Mouse (Mus musculus): ENCODE data around the gene Usp32.
"Not testable (repeated sequence)": the region's sequence is repeated elsewhere in the genome, so short reads cannot be mapped to it uniquely, and the experiment has no call there.

The Usp32 gene

DNA sequence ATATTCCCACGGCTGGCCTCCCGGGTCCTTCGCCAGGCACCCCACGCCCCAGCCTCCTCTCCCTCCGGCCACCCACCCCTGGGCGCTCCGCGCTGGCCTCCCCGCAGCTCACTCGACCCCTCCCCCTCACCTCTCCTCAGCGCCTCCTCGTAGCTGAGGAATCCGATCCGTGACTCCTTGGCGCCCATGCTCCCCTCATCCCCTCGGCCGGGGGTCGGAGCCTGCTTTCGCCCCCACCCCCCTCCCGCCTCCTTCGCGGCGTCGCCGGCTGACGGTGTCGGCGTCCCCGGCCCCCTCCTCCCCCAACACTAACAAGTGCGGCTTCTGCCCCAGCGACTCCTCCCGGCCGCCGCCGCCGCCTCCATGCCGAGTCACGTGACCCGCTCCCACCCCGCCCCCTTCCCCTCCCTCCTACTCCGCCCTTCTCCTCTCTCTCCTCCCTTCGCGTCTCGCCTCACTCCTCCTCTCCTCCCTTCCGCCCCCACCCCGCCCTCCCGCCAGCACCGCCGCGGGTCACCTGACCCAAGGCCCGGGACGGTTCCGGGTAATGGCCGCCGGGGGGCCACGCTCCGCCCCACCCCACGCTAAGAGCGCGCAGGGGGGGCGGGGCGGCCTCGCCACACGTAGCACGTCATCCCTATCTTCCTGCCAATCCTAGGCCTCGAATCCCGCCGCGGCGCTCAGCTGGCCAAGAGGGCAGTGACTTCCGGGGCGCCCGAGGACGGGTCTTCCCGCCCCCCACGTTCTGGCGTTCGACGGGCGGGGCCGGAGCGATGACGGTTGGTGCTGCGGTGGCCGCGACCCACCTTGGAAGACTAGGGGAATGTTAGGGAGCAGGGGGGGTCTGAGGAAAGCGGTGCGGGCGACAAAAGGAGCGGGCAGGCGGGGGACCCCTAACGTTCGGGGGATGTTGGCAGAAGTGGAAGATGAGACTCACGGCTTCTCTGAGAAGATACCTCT lies at the start of gene Usp32:
TSS of gene Usp32 (minus strand) at position 581 of the 960 bp plus-strand sequence.
- DNase-seq = peak; percentile 97 to 98

DNA sequence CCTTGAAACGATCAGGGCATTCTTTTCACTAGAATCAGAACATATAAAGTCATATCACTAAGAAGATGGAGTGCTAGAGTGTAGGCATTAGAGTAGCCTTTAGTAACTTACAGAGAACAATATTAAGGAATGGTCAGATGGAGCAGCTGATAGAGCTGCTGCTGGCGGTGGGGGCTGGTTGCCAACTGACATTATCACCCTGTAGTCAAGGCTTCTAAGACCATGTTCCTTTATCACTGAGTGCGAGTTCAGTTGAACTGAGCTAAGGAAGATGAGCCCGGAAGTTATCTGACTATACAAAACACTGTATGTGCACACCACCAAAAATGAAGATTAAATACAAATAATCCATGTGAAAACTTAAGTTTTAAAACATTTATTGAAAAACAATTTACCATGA lies 49.1 kb upstream of the Usp32 start:
- DNase-seq = no peak

DNA sequence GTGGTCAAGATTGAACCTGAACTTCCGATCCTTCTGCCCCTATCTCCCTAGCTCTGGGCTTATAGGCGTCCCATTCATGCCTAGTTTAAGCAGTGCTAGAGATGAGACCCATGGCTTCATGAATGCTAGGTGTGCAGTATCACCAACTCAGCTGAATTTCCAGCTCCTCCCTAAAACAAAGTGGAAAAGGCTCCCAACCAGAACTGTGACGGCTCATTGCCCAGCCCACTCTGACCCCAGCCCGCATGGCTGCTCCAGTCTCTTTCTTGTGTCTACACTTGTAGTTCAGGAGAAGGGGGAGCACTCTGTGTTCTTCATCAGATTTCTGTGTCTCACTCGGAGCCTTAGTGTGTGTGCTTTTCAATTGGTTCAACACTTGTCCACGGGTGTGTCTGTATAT lies 44.9 kb upstream of the Usp32 start:
- peak in 1 of 2 experiments; percentile 5 for DNase-seq

DNA sequence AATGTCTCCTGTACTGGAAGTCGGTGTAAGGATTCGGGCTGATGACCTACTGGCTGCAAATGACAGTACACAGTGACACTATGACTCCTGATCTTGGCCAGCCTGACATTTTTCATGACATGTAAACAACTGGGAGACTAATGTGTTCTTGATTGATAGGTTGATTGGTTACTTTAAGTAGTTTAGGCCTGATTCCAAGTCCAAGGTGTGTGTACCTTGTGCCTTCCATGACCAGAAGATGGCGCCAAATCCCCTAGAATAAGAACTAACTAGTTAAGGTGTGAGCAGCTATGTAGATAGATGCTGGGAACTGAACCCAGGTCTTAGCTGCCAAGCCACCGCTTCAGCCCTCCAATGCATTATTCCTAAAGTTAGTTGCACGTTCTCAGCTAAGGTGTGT lies 44.1 kb upstream of the Usp32 start:
- DNase-seq = peak; percentile 65 to 78

DNA sequence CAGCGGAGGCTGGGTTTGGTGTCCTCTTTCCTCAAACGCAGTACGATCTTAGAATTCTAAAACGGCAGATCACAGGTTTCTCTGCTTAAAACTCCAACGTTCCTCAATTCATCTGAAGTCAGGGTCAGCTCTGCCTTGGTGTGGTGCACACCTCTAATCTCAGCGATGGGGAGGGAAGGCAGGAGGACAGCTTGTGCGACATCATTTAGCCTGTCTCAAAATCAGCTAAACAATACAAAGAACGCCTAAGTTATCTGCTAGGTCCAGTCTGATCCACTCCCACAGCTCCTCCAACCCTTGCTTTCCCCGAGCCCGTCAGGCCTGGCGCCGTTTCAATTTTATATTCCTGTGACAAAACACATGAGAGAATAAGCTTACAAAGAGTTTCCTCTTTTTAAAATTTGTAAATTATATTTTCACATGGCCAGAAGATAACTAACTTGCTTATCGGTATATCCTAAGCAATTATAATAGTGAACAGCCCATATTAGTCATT lies 43.4 kb upstream of the Usp32 start:
- DNase-seq = peak in 1 of 2 experiments; percentile 31

DNA sequence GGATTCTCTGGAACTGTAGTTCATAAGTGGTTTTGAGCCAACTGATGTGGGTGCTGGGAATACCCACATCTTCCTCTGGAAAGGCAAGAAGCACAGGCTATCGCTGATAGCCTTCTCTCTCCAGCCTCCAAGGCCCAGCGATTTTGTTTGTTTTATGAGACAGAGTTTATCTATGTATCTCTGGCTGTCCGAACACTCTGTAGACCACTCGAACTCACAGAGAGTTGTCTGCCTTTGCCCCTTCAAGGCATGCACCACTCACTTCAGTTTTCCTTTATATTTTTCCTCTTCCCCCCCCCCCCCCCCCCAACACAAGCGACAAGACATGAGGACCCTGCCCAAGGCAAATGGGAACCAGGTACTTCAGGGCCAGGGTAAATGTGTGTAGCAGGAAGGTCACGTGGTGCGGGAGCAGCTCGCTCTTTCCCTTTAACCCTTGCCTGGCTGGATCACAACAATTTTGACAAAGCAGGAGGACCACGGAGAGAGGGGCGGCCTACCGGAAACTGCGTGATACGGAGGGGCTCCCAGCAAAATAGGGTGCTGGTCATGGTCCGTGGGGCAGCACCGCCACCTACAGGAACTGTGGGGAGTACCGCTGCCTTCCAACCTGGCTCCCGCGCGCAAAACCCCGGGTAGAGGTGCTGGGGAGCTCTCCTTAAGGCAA lies 42.8 kb upstream of the Usp32 start:
- peak; percentile 43 to 80 for DNase-seq

DNA sequence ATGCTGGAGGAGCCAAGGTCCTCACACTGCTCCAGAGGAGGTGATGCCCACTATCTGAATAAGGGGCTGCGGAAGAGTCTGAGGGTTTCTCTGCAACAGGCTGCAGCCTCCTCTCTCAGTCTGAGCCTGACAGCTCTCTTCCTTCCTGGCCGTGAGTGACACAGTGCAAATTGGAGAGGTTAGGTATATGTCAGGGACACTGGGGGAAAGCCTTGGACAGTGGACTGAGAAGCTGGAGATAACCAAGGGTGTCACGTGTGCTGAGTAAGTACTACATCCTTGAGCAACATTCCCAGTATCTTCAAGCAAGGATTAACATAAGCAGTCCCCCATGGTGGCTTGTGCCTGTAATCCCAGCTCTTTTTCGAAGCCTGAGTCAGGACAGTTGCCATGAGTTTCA lies 38.5 kb upstream of the Usp32 start:
- no peak for DNase-seq

DNA sequence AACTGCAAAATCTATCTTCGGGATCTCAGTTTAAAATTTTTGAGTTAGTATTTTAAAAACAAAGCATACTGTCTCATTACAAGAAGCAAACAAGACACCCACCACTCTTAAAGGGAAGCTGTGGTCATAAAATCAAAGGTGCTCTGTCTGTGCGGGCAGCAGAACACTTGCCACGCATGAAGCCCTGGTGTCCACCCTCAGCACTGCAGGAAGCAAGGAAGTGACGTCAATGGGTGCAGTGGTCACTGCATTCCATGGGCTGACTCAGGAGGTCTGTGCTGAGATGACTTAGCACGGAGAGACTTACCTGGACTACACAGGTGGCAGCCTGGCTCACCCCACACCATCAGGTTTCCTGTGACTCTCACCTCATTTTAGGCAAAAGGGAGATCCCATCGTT lies 37.8 kb upstream of the Usp32 start:
- no peak for DNase-seq

DNA sequence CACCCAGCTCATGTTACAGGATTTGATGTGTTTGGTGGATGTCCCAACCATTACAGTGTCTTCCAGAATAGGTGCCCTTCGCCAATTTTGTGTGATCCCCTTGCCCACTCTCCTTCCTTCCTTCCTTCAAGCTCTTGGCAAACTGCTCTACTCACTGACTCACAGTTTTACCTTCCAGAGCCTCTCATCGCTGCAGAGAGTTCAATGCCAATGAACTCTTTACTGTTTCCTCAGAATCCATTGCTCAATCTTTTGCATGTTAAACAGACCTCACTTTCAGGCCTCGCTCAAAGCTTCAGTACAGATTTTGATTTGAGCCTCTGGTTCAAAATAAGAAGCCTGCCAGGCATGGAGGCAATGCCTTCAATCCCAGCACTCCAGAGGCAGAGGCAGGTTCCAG lies 36.0 kb upstream of the Usp32 start:
- no peak for DNase-seq

DNA sequence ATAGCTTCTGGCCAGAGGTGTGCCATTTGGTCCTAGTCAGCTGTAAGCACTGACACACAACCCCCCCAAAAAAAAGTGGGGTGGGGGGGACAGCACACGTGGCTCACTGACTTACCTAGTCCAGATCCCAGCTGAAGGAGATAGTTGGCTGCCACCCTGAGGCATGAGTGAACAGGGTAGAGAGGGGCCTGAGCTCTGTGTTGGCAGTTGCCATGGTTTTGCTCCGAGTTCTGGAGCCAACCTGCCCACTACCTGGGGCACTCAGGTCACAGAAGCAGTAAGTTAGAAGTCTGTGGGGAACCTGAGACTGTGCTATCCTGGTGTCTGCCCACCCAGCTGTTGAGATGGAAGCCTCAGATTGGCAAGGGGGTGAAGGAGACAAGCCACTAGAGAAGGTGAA lies 30.9 kb upstream of the Usp32 start:
- DNase-seq = no peak

DNA sequence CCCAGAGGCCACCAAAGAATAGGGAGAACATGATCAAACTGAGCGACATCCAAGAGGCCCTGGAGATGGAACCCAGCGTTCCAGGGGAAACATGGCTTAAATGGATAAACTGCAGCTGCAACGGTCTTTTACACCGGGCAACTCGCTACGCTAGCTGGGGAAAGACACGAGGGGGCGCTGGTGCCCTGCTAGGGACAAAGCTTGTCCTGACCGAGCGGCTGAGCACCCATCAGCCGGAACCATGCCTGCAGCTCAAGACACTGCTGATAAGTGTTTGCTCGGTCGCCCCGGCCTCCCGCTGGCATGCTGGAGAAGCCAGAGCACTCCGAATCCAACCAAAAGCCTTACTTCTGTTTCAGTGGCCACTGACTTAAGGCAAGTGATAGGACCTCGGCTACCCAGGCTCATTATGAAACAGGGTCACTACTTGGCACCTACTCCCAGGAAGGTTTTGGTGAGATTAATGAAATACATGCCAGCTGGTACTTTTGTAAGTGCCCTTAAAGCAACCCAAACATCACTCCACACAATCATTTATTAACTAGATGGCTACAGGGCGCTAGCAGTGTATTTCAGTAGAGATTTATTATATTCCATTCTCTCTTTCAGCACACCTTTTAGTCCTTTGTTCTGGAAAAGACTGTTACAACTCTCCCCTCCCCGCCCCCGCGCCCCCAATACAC lies 30.2 kb upstream of the Usp32 start, which contains the start of gene 1700125H20Rik:
TSS of gene 1700125H20Rik (plus strand) at position 347 of the 683 bp plus-strand sequence.
- peak; percentile 92 to 97 for DNase-seq

DNA sequence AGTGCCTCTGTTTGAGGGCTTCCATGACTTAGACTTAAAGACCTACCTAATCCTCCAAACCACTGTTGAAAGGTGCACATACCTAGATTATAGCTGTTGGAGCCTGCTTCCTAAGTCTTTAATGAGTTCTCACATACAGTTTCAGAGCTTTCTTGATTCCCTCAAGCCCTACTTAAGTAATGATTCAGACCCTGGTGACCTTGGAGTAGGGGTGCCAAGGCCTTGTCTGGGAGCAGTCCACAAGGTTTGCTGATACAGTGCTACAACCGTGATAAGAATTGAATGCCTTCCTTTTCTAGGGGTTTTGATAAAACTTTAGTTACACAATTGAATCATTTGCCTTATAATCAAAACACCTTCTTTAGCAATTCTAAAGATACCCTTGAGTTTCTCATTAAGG lies 27.5 kb upstream of the Usp32 start:
- DNase-seq = no peak

DNA sequence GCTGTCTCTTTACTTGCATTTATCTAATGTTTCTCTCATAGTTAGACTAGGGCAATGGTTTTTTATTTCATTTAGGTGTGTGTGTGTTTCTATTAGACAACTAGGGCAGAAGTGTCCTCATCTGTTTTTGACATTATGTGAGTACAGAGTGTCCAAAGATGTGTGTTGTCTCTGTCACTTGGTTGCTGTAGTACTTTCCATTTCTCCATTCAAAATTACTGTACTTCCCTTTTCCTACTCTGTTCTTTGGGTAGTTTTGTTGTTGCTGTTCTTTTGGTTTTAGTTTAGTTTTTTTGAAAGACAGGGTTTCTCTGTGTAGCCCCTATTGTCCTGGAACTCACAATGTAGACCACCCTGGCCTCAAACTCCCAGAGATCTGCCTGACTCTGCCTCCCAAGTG lies 24.4 kb upstream of the Usp32 start:
- DNase-seq = no peak

DNA sequence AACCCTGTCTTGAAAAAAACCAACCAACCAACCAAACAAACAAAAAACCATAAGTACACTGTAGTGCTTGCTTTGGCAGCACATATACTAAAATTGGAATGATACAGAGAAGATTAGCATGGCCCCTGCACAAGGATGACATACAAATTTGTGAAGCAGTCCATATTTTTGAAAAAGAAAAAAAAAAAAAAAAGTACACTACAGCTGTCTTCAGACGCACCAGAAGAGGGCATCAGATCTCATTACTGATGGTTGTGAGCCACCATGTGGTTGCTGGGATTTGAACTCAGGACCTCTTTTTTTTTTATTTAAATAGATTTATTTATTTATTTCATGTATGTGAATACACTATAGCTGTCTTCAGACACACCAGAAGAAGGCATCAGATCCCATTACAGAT lies 23.1 kb upstream of the Usp32 start:
- not testable (repeated sequence) for DNase-seq

DNA sequence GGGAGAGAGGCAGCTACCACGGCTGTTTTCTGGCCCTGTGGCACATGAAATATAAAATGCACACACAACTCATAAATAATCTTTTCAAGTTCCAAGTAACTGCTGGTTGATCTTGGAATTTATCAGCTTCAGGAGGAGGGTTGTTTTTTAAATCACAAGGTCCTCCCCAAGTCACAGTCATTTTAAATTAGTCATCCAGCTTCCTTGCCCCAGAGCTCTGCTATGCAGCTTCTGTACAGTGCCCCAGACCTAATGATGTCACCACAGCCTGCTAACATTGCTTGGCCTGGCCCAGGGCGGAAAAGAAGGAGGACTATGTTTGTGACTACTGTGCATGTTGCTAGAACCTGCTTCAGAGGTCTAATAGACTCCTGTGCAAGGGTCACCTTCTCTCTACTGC lies 17.3 kb upstream of the Usp32 start:
- no peak for DNase-seq

DNA sequence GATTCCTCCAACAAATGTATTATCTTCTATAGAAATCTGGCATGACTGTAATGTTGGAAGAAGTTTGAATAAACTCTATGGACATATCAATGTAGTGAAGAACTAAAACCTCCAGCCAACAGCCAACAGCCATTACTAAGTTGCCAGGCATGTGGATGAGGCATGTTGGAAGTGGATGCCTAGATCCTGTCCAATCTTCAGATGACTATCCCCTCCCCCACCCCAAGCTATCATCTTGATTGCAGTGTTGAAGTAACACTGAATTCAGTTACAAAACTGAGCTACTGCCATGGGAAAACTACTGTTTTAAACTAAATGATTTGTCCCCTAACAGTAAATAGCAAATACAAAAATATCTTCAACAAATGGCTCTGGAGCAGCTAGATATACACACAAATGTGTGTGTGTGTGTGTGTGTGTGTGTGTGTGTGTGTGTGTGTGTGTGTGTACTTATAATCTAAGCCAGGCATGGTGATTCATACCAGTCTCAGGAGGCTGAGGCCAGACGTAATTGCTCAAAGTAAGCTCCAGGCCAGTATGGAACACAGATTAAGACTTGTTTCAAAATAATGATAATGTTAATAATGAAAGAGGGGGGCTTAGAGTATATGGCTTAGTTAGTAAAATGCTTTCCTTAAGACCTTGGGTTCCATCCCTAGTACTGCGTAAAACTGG lies 12.4 kb upstream of the Usp32 start:
- DNase-seq = no peak

DNA sequence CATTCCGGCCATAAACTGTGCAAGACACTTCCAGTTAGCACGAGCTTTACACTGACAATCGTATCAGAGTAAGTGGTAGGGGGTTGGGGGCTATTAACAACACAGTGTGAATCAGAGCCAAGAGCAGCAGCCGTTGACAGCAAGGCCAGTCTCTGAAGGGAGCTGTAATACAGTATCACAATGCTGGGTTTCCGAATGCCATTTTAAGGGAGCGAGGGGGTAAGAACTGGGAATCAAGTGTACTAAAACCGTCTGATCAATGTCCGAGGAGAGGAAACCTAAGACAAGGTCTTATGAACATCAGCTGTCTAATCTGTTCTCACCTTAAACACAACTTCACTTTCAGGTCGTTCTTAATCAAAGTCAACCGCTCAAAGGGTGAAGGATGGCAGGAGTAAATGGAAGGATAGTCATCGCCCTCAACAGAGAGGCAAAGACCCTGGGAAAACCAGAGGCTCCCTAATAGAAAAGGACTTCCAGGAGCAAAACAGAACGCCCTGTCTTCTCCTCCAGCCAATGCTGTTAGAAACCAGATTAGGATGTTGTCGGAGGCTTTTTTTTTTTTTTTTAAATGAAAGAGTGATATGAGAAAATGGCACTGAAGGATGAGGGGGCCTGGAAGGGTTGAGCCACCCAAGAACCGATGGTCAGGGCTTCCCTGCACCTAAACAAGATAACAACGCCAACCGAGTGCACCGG lies 1.0 kb downstream of the Usp32 start:
- DNase-seq = no peak

DNA sequence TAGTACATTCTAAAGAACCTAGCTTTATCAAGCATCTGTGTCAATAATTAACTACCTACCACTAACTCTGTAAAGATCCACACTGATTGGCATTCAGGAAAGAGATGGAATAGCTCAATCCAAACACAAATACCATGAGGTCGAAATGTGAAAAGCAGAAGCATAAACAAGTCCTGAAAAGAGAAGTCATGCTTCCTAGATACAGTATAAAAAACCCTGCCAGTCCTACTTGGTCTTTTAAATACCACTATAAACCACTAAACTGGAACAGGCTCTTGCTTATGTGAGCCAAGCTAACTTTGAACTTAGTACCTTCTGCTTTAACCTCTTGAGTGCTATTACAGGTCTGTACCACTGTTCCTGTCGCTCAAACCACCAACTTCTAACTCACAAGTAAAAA lies 8.4 kb downstream of the Usp32 start:
- no peak for DNase-seq

DNA sequence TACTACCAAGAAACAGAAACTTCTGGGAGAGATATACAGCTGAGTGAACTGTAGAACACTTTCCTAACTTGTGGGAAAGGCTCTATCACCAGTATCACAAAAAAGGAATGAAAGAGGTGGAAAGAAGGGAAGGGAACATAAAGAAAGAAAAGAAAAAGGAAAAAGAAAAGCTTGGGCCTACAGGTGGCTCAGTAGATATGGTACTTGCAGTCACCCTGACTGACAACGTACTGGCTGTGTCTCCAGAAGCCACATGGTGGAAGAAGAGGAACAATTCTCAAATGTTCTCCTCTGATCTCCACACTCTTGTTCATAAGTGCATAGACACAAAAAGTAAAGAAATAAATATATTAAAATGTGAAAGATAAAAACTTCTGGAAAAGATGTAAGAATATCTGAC lies 11.1 kb downstream of the Usp32 start:
- no peak for DNase-seq

DNA sequence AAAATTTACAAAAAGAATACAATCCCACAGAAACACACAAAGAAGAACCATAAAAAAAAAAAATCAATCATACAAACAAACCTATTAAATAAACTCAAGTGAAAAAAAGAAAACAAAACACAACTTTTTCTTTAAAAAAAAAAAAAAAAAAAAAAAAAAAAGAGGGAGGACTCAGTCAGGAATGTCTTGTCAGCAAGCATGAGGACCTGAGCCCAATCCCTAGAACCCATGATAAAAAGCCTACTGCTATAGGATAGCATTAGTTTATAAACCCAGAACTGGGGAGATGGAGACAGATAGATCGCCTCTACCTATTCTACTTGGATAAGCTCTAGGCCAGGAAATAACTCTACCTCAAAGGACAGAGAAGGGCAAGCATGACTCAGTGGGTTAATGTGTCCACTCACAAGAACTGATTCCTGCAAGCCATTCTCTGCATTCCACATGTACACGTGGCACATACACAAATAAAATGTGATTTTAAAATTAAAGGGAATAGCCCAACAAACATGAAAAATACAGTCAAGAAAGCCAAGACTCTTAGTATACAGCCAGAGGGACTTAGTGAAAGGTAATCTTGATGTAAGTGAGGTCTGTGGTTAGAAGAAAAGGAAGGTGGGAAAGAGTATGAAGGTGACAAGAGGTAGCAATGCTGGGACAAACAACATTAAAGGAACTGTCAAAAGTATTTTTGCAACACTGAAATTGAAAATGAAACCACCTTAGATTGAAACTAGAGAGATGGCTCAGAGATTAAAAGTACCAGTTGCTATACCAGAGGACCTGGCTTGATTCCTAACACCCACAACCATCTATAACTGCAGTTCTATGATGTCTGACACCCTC lies 13.5 kb downstream of the Usp32 start:
- no peak for DNase-seq

Measured in kidney, postnatal 36 days (tissue).